Mouse (Mus musculus): ENCODE results near the gene Smarca2.

DNA sequence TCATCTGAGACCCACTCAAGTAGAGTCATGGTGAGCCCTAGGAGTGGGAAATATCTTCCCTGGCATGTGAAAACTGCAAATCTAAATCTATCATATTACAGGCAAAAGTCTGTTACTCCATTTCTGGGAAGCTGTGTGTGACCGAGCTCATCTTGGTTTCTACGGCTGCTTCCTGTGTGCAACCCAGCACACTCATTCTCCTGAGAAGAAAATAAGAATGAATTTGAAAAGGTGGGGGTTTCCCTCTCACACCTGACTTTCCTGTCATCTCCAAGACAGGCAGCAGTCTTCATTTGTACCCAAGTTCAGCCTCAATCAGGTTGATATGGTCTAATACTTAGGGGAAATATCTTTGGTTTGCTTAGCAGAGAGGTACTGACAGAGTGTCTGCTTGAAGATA lies 176.4 kb downstream of the Smarca2 start:
- no peak for TF ChIP-seq CTCF (IDR thresholded peaks at IDR 0.05; ENCODE audit: low read depth)
- TF ChIP-seq EP300 (IDR thresholded peaks at IDR 0.05; ENCODE audit: low read depth): no peak

Data from liver, embryonic 14.5 days (tissue).